Mouse (Mus musculus) right cerebral cortex, postnatal 14 days (tissue): ENCODE data around the gene Cutal.
"Not testable (repeated sequence)": the region's sequence is repeated elsewhere in the genome, so short reads cannot be mapped to it uniquely, and the experiment has no call there.

Source experiments
- DNase-seq: peaks from one replicate; pipeline ENCODE4 v3.0.0; 2022

Cutal gene

DNA sequence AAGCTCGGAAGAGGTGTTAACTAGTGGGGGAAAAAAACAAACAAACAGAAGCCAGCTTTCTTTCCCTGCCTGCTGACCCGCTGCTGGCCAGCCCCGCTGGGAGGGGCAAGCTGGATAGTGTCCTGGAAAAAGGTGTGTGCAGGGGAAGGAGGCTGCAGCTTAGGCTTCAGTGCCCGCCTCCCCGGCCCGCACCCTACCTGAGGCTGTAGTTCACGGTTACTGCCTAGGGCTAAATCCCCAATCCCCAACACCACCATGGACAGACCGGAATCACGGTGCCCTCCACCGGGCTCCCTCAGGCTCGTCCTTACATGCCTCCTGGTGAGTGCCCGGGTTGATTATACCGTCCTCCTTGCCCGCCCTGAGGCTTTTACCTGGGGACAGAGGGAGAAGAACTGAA lies at the start of gene Cutal:
Gene Cutal (plus strand): TSS at position 126 of the 400 bp plus-strand sequence.
- DNase-seq, result no peak

DNA sequence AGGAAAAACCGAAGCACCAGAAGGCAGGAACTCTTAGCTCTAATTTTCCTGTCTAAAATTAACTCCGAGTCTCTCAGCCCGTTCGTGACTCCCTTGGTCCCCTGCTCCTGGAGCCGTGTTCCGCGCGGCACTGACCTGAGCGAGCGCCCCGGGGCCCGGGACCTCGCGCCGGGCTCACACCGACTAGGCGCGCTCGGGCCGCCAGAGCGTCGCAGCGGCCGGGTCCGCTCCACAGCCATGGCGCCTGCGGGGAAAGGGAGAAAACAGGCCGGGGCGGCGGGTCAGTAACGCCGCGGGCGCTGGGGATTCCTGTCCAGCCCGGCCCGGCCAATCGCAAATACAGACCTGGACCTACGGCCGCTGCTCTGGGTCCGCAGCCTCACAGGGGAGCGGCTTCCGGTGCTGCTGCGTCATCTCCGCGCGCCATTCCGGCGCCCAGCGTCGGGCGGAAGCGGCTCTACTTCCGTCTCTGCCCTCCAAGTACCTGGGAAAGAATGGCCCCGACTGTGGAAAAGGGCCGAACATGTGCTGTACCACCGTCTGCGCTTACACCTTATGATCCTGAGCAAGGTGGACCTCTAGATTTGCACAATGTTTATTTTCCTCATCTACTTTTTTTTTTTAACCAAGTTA lies 48.3 kb upstream of the Cutal start, which contains the start of gene Fbxw2:
Gene Fbxw2 (minus strand): TSS at position 485 of the 633 bp plus-strand sequence.
- DNase-seq, result peak; percentile 92

DNA sequence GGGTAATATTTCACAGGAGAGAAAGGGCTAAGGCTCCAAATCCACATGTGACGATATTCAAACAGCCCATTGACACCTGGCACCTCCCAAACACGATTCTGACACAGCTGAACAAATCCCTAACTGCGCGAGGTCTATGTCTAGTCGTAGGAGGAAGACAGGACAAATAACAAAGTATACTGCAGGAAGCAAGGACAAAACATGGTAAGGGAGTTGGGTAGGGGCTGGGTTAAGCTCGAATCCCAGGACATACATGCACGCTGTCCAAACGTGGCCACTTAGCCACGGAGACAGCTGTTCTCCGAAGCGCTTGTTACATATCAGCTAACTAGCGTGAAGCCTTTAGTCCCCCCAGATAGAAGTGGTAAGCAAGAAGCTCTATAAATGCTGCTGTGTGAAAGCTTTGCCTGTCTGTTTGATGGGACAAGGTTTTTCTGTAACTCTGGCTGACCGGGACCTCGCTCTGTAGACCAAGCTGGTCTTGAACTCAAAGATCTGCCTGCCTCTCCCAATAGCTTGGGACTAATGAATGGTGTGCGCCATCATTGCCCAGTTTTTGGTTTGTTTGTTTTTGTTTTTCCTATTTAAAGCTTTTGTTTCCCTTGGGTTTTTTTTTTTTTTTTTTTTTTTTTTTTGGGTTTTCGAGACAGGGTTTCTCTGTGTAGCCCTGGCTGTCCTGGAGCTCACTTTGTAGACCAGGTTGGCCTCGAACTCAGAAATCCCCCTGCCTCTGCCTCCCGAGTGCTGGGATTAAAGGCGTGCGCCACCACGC lies 47.5 kb upstream of the Cutal start:
- no peak for DNase-seq

DNA sequence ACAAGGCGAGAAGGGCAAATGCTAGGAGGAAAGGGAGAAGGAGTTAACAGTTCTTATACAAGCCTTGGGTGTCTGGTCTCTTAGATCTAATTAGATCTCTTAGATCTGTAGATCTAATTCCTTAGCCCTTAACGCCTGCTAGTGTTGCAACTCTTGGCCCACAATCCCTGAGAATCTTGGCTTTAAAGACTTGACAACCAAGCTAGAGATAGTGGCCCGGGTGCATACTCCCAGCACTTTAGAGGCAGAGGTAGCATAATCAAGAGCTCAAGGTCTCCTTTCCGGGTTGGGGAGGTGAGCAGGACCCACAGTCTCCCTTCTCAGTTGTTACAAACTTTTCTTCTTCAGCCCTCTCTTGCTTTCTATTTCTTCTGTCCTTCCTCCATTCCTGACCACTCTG lies 46.6 kb upstream of the Cutal start:
- no peak for DNase-seq

DNA sequence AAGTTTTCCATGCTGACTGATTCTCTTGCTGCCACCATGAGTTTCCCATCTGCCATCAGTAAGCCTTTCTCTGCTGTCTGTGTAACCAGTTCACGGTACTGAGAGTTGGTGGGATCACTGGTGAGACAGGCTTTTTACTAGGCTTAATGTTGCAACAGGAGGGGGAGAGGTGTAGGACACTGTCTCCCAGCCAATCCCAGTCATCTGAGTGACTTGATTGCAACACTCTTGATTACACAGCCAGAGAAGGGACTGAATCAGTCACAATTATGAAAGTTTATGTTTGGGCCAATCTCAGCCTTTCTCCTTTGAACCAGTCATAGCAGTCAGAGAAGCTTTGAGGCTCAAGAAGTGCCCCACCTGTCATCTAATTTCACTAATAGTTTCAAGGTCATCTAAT lies 46.2 kb upstream of the Cutal start:
- DNase-seq, result no peak

DNA sequence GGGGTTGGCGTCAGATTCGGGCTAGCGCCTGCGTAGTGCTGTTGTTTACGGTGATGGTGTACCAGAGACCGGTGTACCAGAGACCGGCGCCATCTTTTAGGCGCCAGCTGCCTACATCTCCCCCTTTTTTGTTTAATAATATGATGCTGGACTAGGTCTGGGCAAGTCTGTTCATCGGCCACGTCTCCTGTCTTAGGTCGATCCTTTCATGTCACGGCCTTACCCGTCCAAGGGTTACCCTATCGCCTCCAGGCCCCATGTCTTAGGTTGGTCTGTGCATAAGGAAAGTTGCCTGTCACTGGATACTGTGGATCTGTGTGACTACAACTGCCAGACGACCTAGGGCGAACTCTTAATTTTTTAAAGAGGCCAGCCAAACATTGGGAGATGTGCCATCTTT lies 44.1 kb upstream of the Cutal start:
- DNase-seq, result not testable (repeated sequence)

DNA sequence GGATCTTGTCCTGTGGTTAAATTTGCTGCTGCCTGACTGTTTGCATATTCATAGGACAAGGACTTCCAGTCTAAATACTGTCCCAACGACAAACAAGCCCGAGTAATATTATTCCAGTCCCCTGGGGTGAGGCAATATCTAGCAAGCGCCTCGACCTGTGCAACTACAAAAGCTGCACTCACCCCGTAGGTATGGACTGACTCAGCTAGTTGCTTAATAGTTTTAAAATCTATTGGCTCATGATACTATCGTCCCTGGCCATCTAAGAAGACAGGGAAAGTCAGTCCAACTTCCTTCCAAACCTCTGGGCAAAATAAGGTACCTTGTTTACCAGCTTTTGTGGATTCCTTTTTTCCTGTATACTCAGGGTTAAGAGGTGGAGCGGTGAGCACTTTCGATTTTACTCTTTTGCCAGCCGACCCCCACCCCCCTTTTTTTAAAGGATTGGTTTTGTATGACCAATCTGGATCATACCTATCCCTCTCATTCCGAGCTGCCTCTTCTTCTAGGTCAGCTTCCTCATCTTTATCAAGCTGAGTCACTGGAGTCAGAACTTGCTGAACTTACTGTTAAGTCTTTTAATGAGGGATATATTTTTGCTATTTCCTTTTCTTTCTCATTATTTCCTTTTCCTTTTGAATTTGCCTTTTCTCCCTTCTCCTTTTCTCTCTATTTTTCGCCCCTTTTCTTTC lies 41.3 kb upstream of the Cutal start, which contains the start of gene Gm34653:
Gene Gm34653 (plus strand): TSS at position 242 of the 692 bp plus-strand sequence.
- DNase-seq, result not testable (repeated sequence)

DNA sequence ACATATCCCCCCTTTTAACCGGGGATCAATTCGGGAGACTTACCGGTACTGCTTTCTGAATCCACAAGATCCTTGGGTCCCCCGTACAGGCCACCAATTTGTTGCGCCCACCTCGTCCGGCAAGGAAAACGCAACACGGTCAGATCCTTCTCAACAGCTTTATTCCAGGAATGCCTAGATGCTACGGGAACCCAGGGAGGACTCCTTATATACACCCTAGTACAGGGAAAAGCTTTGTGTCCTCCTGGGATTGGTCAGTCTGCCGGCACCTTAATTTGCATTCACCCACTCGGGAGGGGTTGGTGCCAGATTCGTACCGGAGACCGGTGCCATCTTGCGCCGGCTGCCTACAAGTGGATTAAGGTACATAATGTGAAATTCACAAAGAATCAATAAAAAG lies 40.6 kb upstream of the Cutal start:
- no peak for DNase-seq

GRCm38 (mm10) chr2:34835669-34836068 lies 38.5 kb upstream of the Cutal start:
- DNase-seq, result no peak

DNA sequence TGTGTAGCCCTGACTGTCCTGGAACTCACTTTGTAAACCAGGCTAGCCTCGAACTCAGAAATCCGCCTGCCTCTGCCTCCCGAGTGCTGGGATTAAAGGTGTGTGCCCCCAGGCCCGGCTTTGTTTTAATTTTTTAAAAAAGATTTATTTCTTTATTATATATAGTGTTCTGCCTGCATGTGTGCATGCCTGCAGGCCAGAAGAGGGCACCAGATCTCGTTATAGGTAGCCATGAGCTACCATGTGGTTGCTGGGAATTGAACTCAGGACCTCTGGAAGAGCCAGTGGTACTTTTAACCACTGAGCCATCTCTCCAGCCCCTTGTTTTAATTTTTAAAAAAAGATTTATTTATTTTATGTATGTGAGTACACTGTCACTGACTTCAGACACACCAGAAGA lies 34.1 kb upstream of the Cutal start:
- not testable (repeated sequence) for DNase-seq

DNA sequence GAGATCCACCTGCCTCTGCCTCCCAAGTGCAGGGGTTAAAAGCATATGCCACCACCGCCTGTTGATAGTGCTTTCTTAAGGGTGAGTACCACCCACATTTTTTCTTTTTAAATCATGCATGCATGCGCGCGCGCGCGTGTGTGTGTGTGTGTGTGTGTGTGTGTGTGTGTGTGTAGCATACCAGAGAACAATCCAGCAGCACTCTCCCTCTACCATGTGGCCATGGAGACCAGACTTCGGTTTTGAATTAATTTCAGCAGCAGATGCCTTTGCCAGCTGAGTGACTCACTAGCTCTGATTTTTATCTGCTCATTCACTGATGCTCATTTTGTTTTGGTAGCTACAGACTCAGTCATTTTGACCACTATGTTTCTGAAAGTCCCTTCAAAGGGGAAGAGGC lies 32.5 kb upstream of the Cutal start:
- peak; percentile 55 for DNase-seq

DNA sequence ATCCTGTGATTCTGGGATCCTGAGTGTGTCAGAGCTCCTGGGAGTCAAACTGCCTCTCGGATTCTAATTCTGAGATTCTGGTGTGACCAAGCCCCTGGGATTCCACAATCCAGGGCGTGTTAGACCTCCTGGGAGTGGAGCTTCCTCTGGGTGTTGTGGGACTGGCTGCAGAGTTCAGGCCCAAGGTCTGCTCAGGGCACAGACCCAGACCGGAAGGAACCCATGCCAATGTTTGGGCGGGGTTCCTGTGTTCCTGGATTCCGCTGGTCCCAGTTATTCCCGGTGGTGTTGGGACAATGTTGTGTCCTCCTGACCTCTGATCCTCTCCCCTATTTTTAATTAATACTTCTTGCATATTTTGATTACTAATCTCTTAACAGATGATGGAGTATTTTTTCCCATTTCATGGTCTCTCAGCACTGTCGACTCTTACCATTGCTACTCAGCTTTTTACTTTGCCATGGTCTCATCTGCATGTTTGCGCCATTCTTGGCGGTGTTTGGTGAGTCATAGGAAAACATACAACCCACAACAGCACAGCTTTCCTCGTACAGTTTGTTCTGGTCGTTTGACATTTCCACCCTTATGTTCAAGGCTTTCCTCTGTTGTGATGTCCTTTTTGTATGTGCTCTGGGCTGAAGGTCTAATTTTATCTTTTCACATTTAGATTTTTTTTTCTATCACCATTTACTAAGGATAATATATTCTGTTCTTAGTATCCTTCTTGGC lies 30.8 kb upstream of the Cutal start:
- DNase-seq, result no peak

- DNase-seq, result no peak
Measured at GRCm38 (mm10) chr2:34847702-34848101, 26.5 kb upstream of the Cutal start.

DNA sequence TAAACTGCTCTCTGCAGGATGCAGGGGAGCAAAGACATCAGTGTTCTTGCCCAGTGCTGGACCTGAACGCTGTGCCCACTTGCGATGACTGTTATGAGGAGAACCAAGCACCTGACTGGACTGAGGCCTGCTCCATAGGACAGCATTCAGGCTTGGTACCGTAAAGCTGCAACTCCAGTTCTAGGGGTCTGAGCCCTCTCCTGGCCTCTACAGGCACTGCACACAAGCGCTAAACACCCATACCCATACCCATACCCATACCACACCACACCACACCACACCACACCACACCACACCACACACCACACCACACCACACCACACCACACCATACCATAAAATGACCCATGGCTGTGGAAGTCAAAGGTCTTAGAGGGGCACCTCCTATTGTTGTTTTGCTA lies 18.9 kb upstream of the Cutal start:
- DNase-seq, result no peak

DNA sequence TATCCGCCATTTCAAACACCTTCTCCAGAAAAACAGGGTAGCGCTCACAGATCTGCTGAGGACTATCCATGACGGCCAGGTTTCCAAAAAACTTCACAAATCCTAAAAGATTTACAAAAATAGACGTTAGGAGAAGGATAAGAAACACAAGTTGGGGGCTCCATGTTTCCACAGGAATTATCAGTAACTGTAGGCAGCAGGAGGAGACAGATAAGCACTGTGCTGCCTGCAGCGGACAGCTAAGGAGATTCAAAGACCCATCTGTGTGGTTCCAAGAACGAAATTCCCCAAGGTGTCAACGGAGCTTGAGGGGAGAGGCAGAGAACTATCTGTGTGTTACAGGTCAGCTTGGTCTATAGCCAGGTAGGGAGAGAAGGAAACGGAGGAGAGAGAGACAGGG lies 16.5 kb upstream of the Cutal start:
- no peak for DNase-seq

GRCm38 (mm10) chr2:34869680-34870079 lies 4.5 kb upstream of the Cutal start:
- DNase-seq, result no peak

- DNase-seq, result peak; percentile 88
Measured at GRCm38 (mm10) chr2:34870520-34871474, 3.4 kb upstream of the Cutal start.

DNA sequence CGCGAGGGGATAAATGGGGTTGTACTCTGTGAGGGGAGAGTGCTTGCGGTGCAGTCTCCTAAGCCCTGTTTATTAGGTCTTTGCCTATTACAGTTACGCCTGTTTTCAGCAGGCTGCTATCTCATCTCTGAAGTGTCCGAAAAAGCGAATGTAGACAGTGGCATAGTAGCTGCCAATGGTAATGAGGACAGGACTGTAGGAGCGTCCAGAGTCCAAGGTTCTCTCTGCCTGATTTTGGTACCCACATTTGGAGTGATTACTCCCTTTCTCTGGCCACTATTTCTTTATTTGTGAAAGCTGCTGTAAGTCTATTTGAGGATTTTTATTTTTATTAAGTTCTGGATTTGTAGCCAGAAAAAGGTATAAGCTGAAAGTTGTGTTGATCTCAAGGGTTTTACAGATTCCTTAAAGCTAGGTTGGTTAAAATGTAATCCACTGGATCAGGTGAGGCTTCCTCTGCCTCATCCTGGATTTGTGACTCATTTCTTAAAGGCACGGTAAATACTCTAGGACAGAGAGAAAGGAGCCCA lies 685 bp downstream of the Cutal start, which contains the start of gene Psmd5:
Gene Psmd5 (minus strand): TSS at position 153 of the 530 bp plus-strand sequence.
- no peak for DNase-seq

GRCm38 (mm10) chr2:34880054-34880453 lies 5.9 kb downstream of the Cutal start:
- no peak for DNase-seq

DNA sequence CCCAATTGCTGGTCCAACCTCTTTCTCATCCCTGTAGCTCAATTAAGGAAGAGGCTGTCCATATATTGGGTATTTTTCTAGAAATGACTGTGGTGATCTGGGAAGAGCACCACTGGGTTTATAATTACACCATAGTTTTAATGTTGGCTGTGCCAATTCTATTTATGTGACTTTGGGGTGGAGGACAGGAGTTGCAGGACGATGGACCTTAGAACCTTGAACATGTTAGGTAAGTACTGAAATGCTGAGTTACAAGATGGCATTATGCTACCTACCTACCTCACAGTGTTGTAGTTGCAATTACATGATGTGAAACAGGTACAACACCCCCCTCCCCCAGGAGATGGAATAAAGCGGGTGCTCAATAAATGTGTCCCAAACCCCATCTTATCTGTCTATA lies 8.6 kb downstream of the Cutal start:
- DNase-seq, result no peak

DNA sequence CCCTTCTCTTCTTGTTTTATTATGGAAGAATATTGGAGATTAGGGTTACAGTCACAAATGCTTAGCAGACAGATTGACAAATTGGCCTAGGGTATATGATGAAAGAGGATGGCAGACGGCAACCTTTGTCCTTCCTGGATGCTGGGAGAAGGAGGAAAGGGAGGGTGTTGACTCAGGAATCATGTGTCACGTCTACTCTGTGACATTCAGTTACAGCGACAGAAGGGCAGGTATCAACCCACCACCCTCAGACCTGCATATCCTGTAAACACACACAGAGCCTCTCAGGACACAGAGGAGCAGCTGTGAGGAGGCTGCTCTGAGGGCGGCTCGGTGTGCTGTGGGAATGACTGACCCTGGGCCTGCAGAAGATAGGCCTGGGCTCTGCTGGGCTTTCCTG lies 9.0 kb downstream of the Cutal start:
- DNase-seq, result no peak

DNA sequence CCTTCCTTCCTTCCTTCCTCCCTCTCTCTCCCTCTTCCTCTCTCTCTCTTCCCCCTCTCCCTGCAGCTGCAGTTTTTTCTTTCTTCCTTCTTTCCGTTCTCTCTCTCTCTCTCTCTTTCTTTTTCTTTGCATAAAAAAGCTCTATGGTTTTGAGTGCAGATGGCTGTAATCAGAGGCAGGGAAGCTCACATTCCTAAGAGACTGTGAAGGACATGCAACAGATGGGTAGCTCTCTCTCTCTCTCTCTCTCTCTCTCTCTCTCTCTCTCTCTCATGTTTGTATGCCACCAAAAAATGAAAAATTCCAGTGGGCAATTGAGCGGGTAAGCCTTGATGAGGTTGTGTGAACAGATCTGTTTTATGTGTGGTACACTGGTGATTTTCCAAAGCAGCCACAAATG lies 10.0 kb downstream of the Cutal start:
- DNase-seq, result no peak
